Mouse (Mus musculus) bone marrow macrophage, adult 2 months (primary cell): ENCODE measurements around the gene Fbxo27.

ENCODE experiments used
- CTCF ChIP-seq: IDR thresholded peaks from 2 replicates; pipeline ENCODE4 v1.5.1; 2012; ENCODE audit warnings: low read depth, mild to moderate bottlenecking, low read length, moderate library complexity
- POLR2A ChIP-seq: IDR thresholded peaks from 2 replicates; pipeline ENCODE4 v1.6.1; 2012; ENCODE audit warnings: mild to moderate bottlenecking, low read depth, low read length, borderline replicate concordance

- TF ChIP-seq CTCF (no peak), POLR2A (no peak)
Observed at GRCm38 (mm10) chr7:28656430-28656829, 36.2 kb upstream of the Fbxo27 start.
